Mouse (Mus musculus) layer of hippocampus, postnatal 14 days (tissue): Measurements from ENCODE around the gene 2310009B15Rik. TPM values are rescaled to one million over a fixed set of nuclear protein-coding genes. Genes with fewer than 3 reads are reported as not detected.

Source experiments
- DNase-seq, 2 experiments: peaks; one replicate each; pipeline ENCODE4 v3.0.0; 2021 to 2022; ENCODE audit warnings: low spot score in 2 of 2, mixed read lengths in 1 of 2
- total RNA-seq, 2 experiments: library from RNA; stranded (reverse); gene quantifications; 2 replicates each; pipeline ENCODE4 v1.2.3; 2021

The 2310009B15Rik gene
- total RNA-seq, 2 experiments from 2014 or later: 19.9 to 24.3 TPM

GRCm38 (mm10) chr1:138843361-138844091, 13.1 kb downstream of the 2310009B15Rik start:
- no peak for DNase-seq

GRCm38 (mm10) chr1:138842756-138843155, 13.9 kb downstream of the 2310009B15Rik start:
- no peak for DNase-seq

GRCm38 (mm10) chr1:138842315-138842714, 14.3 kb downstream of the 2310009B15Rik start:
- DNase-seq: peak in 1 of 2 experiments; percentile 57

DNA sequence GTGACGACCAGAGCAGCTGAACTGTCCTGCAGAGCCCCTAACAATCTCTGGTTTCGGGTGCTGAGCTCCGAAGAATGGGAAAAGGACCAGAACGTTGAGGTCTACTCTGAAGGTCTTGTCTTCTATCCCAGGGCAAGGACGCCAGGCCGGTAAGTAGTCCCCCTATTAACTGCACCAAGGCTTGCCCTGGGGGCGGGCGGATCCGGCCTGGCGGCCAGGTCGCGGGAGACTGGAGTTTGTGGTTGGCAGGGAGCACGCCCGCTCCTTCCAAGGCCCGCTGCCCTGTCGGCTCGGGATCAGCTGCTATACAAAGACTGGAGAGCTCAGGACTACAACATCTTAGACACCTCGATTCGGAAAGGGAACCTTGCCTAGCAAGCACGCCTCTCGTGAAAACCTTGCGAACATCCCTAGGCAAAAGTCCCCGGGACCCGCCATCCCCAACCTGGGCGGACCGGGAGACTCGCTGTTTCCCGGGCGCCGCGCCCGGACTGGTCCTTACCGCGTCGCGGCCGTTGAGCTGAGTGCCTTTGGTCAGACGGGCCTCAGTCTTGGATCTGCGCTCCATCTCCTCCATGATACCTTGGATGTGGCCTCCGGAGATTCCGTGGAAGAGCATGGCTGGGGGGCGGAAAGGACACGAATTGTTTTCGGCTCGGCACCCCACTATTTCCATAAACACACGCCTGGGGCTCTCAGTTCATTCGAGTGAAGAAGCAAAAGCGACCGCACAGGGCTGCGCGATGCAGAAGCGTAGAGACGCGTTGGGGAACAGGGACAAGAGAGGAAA, 15.2 kb downstream of the 2310009B15Rik start:
- peak in 1 of 2 experiments; percentile 72 for DNase-seq

DNA sequence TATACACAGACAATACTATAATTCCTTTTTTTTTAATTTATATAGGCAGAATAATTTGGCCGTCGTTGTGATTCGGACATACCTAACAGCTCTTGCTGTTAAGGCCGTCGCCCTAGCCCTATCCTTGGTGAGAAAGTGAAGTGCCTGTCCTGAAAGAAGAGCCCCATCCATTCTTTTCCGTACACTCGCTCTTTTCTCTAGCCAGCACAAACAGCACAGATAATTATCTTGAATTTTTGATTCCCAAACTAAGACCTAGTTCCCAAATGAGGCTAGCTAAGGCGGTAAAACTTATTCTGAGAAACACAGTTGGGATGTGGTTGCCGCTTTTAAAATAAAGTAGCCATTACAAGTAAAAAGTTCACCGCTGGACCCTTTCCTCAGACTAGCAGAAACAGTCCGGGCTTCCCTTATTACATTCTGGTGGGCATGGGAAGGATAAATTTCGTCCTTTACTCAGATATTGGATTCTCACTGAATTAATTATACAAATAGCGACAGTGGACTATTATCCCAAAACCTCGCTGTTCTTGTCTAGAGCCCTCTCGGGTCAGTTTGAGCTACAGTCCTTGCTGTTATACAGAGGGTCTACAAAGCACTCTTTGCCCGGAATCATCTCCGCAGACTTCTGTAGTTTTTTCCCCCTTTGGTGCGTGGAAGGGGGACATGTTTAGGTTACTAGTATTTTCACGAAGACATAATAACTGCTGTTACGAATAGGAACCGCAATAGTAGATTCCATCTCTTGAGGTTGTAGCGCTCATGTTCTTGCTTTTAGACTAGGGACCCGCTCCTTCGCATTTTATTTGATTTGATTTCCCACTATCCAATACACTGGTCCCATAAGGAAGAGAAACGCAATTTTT, 16.0 kb downstream of the 2310009B15Rik start:
- DNase-seq: no peak

GRCm38 (mm10) chr1:138839809-138840430, 16.7 kb downstream of the 2310009B15Rik start:
- no peak for DNase-seq

GRCm38 (mm10) chr1:138839291-138839690, 17.4 kb downstream of the 2310009B15Rik start:
- DNase-seq: no peak

GRCm38 (mm10) chr1:138837786-138838743, 18.6 kb downstream of the 2310009B15Rik start:
- no peak for DNase-seq

GRCm38 (mm10) chr1:138835355-138835900, 21.2 kb downstream of the 2310009B15Rik start:
- peak in 1 of 2 experiments; percentile 66 for DNase-seq

DNA sequence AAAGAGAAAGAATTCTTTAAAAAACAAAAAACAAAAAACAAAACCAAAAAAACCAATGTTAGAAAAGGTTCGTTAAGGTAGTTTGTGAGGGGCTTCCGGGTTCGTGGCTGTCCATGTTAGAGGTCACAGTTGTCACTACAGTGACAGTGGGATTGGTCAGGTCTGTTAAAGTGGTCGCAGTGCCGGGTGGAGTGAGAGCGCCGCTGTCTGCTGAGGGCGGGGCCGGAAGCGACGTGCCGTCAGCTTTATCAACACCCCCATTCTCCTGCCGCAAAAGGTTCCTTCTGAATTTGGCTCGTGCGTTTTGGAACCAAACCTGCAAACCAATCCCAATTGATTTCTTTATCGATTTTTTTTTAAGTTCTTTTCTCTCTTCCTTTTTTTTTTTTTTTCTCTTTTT, 25.3 kb downstream of the 2310009B15Rik start:
- DNase-seq: no peak

- no peak for DNase-seq
These were observed 29.8 kb downstream of the 2310009B15Rik start for GRCm38 (mm10) chr1:138826841-138827240.

DNA sequence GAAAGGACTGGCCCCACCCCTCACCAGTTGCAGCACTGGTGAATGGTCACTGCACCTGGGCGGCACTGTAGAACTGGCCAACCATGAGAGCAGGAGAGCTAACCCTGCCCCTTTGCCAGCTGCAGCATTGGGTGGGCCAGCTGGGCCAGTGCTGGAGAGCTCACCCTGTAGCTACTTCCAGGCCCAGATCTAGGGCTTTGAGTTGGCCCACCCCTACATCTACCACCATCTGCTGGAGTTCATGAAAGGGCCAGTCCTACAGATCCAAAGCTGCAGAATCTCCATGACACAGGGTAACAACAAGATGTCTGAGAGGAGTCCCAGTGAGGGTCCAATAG, 33.7 kb downstream of the 2310009B15Rik start:
- DNase-seq: no peak

DNA sequence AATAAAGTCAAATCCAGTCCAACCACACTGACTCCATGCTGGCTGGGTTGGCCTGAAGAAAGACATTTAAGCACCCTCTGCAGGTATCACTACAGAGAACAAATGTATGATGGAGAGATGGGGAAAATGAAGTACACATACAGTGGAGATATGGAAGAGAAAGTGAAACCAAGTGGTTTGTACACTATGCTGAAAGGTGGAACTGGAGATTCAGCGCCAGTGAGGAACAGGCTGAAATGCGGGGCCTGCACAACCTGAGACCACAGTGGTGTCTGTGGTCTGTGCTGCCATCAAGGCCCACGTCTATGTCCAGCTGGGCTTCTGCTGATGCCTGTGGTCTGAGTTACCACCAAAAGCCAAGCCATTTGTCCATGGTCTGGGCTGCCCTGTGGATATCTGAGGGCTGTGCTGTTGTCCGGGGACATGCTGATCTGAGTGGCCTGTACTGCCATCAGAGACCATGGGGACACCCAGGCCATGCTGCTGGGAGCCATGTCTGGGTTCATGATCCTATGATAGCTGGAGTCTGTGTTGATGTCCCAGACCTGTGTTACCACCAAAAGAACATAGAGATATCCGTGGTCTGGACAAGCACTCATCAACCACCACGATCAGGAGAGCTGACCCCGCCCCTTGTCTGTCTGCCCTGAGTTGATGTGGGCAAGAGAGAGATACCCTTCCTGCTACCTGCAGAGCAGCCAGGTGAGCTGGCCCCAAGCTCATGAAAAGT, 34.2 kb downstream of the 2310009B15Rik start:
- DNase-seq: no peak

Other genes with a start within 250 kb of the 2310009B15Rik start
- gene Nek7, start 236.7 kb downstream of the 2310009B15Rik start, total RNA-seq: 10 to 100 TPM; 24.7 to 26.1 TPM
- 10 to 100 TPM; 13.5 to 15.1 TPM for gene Lhx9, start 8.3 kb downstream of the 2310009B15Rik start, total RNA-seq
- 10 to 100 TPM; 25.4 to 25.7 TPM for gene Dennd1b, start 106.6 kb upstream of the 2310009B15Rik start, total RNA-seq